Mouse (Mus musculus) stomach, postnatal 0 days (tissue): ENCODE results near the gene Sptbn1.

Source experiments
- CTCF ChIP-seq: IDR thresholded peaks from 2 replicates; pipeline ENCODE4 v1.5.1; 2016; ENCODE audit warnings: antibody characterized with exemption, low read depth, mild to moderate bottlenecking, moderate library complexity
- EP300 ChIP-seq: optimal IDR thresholded peaks from 2 replicates; pipeline ENCODE3; 2016; ENCODE audit warnings: antibody characterized with exemption

GRCm38 (mm10) chr11:30195756-30196155 is 72.2 kb downstream of the Sptbn1 start:
- TF ChIP-seq EP300 (no peak), CTCF (no peak)
